Mouse (Mus musculus) left cerebral cortex, adult 9 months (tissue): Measurements from ENCODE around the gene Maats1.
A peak's percentile ranks its signal among the peaks of the same experiment; 100 is the strongest.

ENCODE experiments used
- DNase-seq, 2 experiments: peaks; one replicate each; pipeline ENCODE4 v3.0.0; 2022; ENCODE audit warnings: low spot score in 2 of 2

Gene Maats1

GRCm38 (mm10) chr16:38341396-38342324 is at the start of gene Maats1:
Gene Maats1, minus strand, starts transcription at chr16:38342143.
- peak; percentile 28 to 67 for DNase-seq

DNA sequence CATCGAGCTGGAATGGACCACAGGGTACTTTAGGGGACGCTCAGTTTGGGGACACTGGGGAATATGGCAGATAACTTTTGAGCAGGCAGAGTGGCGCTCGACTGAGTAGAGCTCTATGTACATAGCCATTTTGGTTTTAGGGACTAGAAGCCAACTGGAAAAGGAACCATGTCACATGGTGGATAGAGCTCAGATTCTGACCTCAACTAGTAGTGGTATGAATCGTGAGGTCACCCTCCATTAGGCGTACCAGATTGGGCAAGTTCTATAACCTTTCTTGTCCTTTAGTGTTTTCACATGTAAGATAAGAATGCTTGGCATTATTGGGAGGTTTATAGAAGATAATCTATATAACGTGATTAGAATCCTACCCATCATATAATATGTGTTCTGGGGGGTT is 48.4 kb upstream of the Maats1 start:
- no peak for DNase-seq

DNA sequence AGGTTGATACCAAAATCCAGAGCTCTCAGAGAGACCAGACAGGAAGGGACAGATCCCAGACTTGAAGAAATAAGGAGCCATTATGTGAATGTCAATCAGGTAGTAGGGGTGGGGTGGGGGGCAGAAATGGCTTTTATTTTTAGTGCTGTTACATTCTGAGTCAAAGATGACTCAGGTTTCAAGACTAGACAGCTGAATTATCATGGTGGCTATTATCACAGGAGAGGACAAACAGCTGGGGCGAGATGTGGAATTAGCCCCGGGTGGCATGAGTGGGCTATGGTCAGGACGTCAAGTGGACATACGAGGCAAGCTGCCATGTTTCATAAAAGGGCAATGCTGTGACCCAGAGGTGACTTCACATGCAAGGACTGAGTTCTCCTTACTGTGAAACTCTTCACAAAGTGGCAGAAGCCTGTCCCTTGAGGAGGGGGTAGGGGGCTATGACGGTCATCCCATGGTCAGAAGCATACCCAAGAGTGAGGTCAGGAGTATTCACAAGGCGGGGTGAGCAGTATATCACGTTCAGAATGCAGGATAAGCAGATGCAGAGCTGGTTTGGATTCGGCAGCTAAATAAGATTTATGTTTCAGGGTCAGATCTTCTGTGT is 47.4 kb upstream of the Maats1 start:
- no peak for DNase-seq

DNA sequence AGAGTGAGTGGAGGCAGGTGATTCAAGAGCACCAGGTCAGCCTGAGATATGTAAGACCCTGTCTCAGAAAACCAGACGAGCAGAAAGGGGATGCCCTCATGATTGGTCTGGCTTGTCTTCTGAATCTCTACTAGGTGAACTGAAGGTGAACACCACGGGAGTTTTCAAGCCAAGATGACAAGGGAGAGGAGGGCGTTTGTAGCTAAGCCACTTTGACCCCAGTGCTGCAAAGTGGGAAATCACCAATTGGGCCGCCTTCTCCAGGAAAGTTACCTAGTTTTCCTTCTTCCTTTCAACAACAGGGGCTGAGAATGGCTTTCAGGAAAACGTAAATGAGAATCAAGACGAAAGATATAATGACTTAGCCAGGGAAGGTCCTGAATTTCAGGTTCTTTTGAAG is 46.8 kb upstream of the Maats1 start:
- no peak for DNase-seq

GRCm38 (mm10) chr16:38387389-38387788 is 45.4 kb upstream of the Maats1 start:
- DNase-seq, result no peak

DNA sequence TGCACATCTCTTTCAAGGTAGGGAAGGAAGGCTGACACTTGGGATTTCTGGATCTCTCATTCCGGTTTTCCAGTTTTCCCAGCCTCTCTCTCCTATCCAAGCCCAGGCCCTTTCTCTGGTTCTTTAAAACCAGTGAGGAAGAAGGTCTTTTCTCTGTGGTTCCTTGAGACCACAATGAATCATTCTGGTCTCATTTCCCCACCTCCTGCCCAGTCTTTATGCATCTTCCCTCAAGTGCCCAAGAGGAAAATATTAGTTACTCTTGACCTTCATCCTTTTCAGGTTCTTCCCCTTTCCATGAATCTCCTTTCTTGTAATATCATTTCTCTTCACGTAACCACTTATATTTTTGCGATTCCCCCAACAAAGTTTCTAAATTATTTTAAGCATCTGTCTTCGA is 43.8 kb upstream of the Maats1 start:
- no peak for DNase-seq

DNA sequence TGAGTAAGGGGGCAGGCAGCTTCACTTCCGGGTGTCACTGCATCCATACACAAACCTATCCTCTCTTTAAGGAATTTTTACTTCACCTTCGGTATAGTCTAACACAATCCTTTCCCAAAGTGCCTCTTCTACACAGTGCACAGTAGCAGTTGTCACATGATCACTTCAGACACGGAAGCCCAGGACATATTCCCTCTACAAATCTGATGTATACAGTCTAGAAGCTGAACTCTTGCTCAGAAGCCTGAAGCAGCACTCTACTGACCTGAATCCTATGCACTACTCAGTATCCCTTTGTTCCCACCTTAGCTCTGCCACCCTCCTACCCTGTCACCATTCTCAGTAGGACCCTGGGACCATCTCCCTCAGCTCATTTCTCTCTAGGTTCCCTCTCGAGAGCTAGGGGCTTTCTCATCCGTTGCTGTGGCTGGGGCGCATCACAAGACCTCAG is 43.3 kb upstream of the Maats1 start:
- no peak for DNase-seq

DNA sequence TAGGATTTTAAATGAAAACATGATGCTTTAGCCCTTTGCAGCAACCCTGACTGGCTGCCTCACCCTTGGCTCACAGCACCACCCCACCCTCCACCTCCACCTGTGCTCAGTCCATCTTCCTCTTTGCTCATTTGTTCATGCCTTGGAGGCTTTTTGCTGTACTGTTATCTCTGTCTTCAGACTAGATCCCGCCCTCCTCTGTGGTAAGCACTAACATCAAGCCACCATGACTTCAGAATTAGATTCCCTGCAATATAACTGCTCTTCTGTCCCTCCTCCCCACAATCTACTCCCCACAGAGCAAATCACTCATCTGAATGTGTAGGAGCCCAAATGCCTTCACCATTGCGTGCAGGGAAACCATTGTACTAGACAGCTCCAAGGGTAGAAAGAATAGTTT is 41.7 kb upstream of the Maats1 start:
- no peak for DNase-seq

- no peak for DNase-seq
Measured at GRCm38 (mm10) chr16:38379926-38380325, 38.0 kb upstream of the Maats1 start.

- DNase-seq, result no peak
Measured at GRCm38 (mm10) chr16:38379493-38379892, 37.5 kb upstream of the Maats1 start.

DNA sequence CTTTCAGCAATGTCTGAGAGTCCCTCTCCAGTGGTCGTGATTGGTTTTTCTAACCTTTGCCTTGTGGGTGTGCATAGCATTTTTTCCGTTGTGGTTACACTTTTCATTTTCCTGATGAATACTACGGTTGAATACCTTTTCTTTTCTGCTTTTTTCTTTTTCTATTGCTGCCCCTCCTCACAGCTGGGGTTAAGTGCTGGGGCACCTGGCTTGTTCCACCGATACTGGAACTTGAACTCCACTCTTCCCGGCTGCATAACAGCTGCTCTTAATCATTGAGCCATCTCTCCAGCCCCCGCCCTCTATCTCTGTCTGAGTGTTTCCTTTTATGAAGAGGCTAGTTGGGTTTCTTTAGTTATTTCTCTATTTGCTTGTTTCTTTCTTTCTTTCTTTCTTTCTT is 37.1 kb upstream of the Maats1 start:
- DNase-seq, result no peak

DNA sequence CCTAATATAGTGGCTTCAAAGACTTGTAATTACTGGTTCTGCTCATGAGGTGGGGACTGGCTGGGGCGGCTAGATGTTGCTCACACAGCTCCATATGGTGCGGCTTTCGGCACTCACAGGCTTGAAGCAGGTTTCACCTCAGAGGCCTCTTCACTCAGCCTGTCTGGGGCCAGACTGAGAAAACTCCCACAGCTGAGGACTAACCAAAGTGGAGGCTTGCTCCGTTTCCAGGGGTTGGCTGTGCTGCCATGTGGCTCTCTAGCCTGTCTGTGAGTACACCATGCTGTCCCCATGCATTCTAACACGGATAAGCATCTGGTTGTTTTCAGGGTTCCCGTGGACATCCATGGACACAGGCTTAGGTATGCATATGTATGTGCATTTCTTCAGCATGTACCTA is 36.6 kb upstream of the Maats1 start:
- no peak for DNase-seq

DNA sequence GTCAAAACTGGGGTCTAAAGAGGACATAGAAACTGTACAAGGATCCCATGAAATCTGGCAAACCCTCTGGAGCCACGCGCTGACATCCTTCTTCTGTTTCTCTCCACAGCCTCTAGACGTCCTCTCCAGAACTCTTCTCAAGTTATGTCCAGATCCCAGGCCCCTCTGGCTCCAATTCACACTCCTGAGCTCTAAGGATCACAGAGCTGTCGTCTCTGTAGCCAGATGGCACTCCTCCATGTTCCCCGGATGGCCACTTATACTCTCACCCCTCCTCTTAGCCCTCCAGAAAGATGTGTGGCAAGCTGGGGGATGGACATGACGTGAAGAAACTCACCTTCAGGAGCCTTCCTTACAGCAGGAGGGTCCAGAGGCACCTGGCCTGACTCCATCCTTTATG is 35.6 kb upstream of the Maats1 start:
- DNase-seq, result no peak

- peak in 1 of 2 experiments; percentile 34 for DNase-seq
Measured at GRCm38 (mm10) chr16:38376841-38377249, 34.9 kb upstream of the Maats1 start.

GRCm38 (mm10) chr16:38376163-38376840 is 34.4 kb upstream of the Maats1 start:
- DNase-seq, result peak in 1 of 2 experiments; percentile 63

- no peak for DNase-seq
Measured at GRCm38 (mm10) chr16:38375182-38375581, 33.2 kb upstream of the Maats1 start.

- no peak for DNase-seq
Measured at GRCm38 (mm10) chr16:38374379-38375140, 32.6 kb upstream of the Maats1 start.

DNA sequence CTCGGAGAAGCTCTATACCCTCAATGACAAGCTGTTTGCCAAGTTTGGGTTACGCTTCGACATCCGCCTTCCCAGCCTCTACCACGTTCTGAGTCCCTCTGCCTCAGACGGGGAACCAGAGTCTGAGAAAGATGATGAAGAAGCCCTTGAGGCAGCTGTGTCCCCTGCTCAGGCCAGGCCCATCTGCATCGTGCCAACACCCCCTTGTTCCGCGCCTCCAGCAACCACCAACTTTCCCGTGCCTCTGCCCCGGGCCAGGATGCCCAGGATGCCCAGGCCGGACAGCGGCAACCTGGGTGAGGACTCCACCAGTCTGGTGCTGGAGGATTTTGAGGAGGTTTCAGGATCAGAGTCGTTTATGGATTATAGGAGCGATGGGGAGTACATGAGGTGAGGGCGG is 32.0 kb upstream of the Maats1 start:
- no peak for DNase-seq

- DNase-seq, result no peak
Measured at GRCm38 (mm10) chr16:38373439-38373838, 31.5 kb upstream of the Maats1 start.

DNA sequence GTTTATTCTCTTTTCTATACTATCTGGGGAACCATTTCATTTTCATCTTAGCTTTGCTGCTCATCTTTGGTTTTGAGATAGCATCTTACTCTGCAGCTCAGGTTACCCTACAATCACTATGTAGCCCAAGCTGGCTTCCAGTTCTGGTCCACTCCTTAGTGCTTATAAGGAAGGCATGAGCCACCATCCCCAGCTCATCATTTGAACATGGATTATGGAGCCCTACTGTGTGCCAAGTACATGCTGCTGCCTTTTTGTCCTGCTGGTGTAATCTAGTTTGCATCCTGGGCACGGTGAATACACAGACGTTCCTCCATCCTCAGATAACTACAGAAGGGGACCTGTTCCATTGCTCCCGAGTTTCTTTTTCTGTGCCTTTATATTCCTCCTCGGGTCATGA is 30.9 kb upstream of the Maats1 start:
- DNase-seq, result no peak

DNA sequence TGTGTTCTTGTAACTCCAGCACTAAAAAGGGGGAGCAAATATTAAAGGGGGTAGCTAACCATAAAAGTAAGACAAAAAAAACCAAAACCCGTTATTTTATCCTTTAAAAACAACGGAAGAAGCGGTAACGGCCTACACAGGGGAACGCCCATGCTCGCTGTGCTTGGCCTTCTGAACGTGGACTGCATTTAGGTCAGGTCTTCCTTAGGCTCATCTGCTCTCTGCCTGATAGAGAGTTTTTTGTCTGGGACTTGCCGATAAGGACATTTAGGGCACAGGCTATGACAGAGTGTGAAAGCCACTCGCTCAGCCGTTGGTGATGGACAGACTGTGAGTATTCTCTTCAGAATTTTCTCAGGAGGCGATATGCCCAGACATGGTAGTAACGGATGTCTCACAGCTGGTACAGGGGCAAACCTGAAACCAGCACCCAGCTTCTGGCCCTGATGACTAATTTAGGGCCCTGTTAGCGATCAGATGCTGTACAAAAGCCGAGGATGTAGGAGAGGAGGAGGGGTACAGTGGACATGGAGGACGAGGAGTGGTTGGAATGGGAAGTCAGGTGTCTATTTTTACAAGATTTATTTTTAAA is 29.9 kb upstream of the Maats1 start:
- DNase-seq, result no peak
